Mouse (Mus musculus) heart, embryonic 12.5 days (tissue): ENCODE measurements around the gene Aldh1l1. TPM values are rescaled to one million over a fixed set of nuclear protein-coding genes. Genes with fewer than 3 reads are reported as not detected.

Source experiments
- ATAC-seq: fragments of 200-750 bp; cut with Nextera tagmentation; 2 replicates; pipeline ENCODE4 v1.8.0; 2017; ENCODE audit warnings: moderate TSS enrichment, moderate library complexity; ENCODE audit not compliant: insufficient number of reproducible peaks, low FRiP score
- H3K27ac ChIP-seq: fragments of 300-500 bp; sonication (generic); 2 replicates; pipeline ENCODE4 v1.5.1; 2016; ENCODE audit warnings: mild to moderate bottlenecking, moderate library complexity; ENCODE audit not compliant: poor library complexity, severe bottlenecking
- H3K27me3 ChIP-seq: fragments of 300-500 bp; sonication (generic); replicated peaks from 2 replicates; pipeline ENCODE4 v1.6.1; 2016; ENCODE audit warnings: mild to moderate bottlenecking, moderate library complexity
- H3K36me3 ChIP-seq: fragments of 300-500 bp; sonication (generic); 2 replicates; pipeline ENCODE4 v1.6.1; 2016; ENCODE audit warnings: mild to moderate bottlenecking, moderate library complexity
- H3K4me1 ChIP-seq: fragments of 300-500 bp; sonication (generic); replicated peaks from 2 replicates; pipeline ENCODE4 v1.6.1; 2016; ENCODE audit warnings: mild to moderate bottlenecking
- H3K4me2 ChIP-seq: fragments of 300-500 bp; sonication (generic); 2 replicates; pipeline ENCODE4 v1.6.1; 2016; ENCODE audit warnings: mild to moderate bottlenecking, moderate library complexity
- H3K4me3 ChIP-seq: fragments of 300-500 bp; sonication (generic); 2 replicates; pipeline ENCODE4 v1.5.1; 2016; ENCODE audit warnings: mild to moderate bottlenecking
- H3K9ac ChIP-seq: fragments of 300-500 bp; sonication (generic); 2 replicates; pipeline ENCODE4 v1.6.1; 2016; ENCODE audit warnings: mild to moderate bottlenecking, moderate library complexity
- H3K9me3 ChIP-seq: fragments of 300-500 bp; sonication (generic); replicated peaks from 2 replicates; pipeline ENCODE4 v1.6.1; 2016; ENCODE audit warnings: mild to moderate bottlenecking, moderate library complexity
- WGBS: fragments of 180-500 bp; shearing (Covaris S2); methylation state at CpG from one replicate; pipeline ENCODE4 v1.1.7; 2016; 5-methylcytosine and 5-hydroxymethylcytosine counted together
- polyA plus RNA-seq: library from polyadenylated mRNA; unstranded; fragments of >200 nt; fragmentation: Nextera tagmentation; extraction: Ambion mirVana; gene quantifications from 2 replicates; pipeline ENCODE4 v1.2.1, GENCODE M21; 2016

Aldh1l1 gene
- polyA plus RNA-seq, 1 experiment from 2014 or later: 2.1 TPM

GRCm38 (mm10) chr6:90605298-90605665 lies 119.1 kb downstream of the Aldh1l1 start:
- 0 out of 2 replicates have a peak overlapping the region, but pooled peaks have one; percentile 5 for H3K27ac ChIP-seq
- WGBS: 13% methylated on average over 5 of the region's 5 CpGs
- H3K4me1 ChIP-seq: peaks cover 48% of the 10 kb centered on the region
- peak overlapping the region; percentile 80 for H3K9ac ChIP-seq
- no peaks in the 10 kb centered on the region for H3K36me3 ChIP-seq
- no peaks in the 10 kb centered on the region for H3K9me3 ChIP-seq
- no peaks in the 10 kb centered on the region; the same call in 1 of the 2 replicates for H3K27me3 ChIP-seq
- H3K4me3 ChIP-seq: peak overlapping the region; percentile 66
- ATAC-seq: no peak
- H3K4me2 ChIP-seq: peak overlapping the region; percentile 88

- Histone ChIP-seq H3K36me3 (no peaks in the 10 kb centered on the region), H3K4me2 (no peak overlapping the region), H3K9me3 (no peaks in the 10 kb centered on the region), H3K9ac (no peak overlapping the region), H3K4me1 (peaks cover 37% of the 10 kb centered on the region), H3K27ac (no peak overlapping the region), H3K4me3 (no peak overlapping the region), H3K27me3 (no peaks in the 10 kb centered on the region; the same call in 1 of the 2 replicates)
- no peak for ATAC-seq
- 23% methylated on average over 7 of the region's 7 CpGs for WGBS
These were observed 120.3 kb downstream of the Aldh1l1 start for GRCm38 (mm10) chr6:90606538-90606937.

GRCm38 (mm10) chr6:90607196-90607595 lies 121.0 kb downstream of the Aldh1l1 start:
- Histone ChIP-seq H3K27ac (no peak overlapping the region), H3K4me1 (peaks cover 30% of the 10 kb centered on the region), H3K27me3 (no peaks in the 10 kb centered on the region; the same call in 1 of the 2 replicates), H3K4me2 (no peak overlapping the region), H3K4me3 (no peak overlapping the region), H3K9me3 (no peaks in the 10 kb centered on the region), H3K9ac (no peak overlapping the region), H3K36me3 (no peaks in the 10 kb centered on the region)
- no peak for ATAC-seq
- WGBS: 13% methylated on average over 5 of the region's 5 CpGs

GRCm38 (mm10) chr6:90608186-90608585 lies 122.0 kb downstream of the Aldh1l1 start:
- 53% methylated on average over 6 of the region's 6 CpGs for WGBS
- ATAC-seq: no peak

GRCm38 (mm10) chr6:90610248-90610647 lies 124.0 kb downstream of the Aldh1l1 start:
- H3K27me3 ChIP-seq: no peaks in the 10 kb centered on the region
- no peak overlapping the region for H3K4me3 ChIP-seq
- ATAC-seq: no peak
- 88% methylated on average over 5 of the region's 5 CpGs for WGBS
- H3K27ac ChIP-seq: no peak overlapping the region
- peaks cover 43% of the 10 kb centered on the region for H3K4me1 ChIP-seq
- no peak overlapping the region for H3K4me2 ChIP-seq
- H3K36me3 ChIP-seq: no peaks in the 10 kb centered on the region
- H3K9me3 ChIP-seq: no peaks in the 10 kb centered on the region
- no peak overlapping the region for H3K9ac ChIP-seq

More at GRCm38 (mm10) chr6:90608186-90608585, 122.0 kb downstream of the Aldh1l1 start:
- Histone ChIP-seq H3K9ac (no peak overlapping the region), H3K27me3 (no peaks in the 10 kb centered on the region; the same call in 1 of the 2 replicates), H3K9me3 (no peaks in the 10 kb centered on the region), H3K4me2 (no peak overlapping the region), H3K4me1 (peaks cover 30% of the 10 kb centered on the region), H3K27ac (no peak overlapping the region), H3K36me3 (no peaks in the 10 kb centered on the region), H3K4me3 (no peak overlapping the region)

GRCm38 (mm10) chr6:90613277-90613676 lies 127.0 kb downstream of the Aldh1l1 start:
- Histone ChIP-seq H3K4me2 (no peak overlapping the region), H3K9me3 (no peaks in the 10 kb centered on the region), H3K4me3 (no peak overlapping the region), H3K9ac (no peak overlapping the region), H3K27me3 (no peaks in the 10 kb centered on the region), H3K36me3 (no peaks in the 10 kb centered on the region), H3K4me1 (peaks cover 57% of the 10 kb centered on the region), H3K27ac (no peak overlapping the region)
- 84% methylated on average over 8 of the region's 8 CpGs for WGBS
- no peak for ATAC-seq

- no peaks in the 10 kb centered on the region for H3K36me3 ChIP-seq
- ATAC-seq: no peak
- no peak overlapping the region for H3K4me2 ChIP-seq
- H3K4me1 ChIP-seq: peaks cover 67% of the 10 kb centered on the region
- H3K4me3 ChIP-seq: no peak overlapping the region
- no peaks in the 10 kb centered on the region for H3K27me3 ChIP-seq
- H3K27ac ChIP-seq: peak overlapping the region; percentile 92
- no peak overlapping the region; the same call in 1 of the 2 replicates for H3K9ac ChIP-seq
- H3K9me3 ChIP-seq: no peaks in the 10 kb centered on the region
- 75% methylated on average over 7 of the region's 7 CpGs for WGBS
These were observed 129.1 kb downstream of the Aldh1l1 start for GRCm38 (mm10) chr6:90615362-90615761.

- H3K4me2 ChIP-seq: no peak overlapping the region
- no peaks in the 10 kb centered on the region for H3K27me3 ChIP-seq
- peak overlapping the region; percentile 92 for H3K27ac ChIP-seq
- H3K9ac ChIP-seq: no peak overlapping the region; the same call in 1 of the 2 replicates
- peaks cover 72% of the 10 kb centered on the region for H3K4me1 ChIP-seq
- ATAC-seq: peak; percentile 50; the same call in 1 of the 2 replicates
- WGBS: 48% methylated on average over 6 of the region's 6 CpGs
- no peak overlapping the region for H3K4me3 ChIP-seq
- no peaks in the 10 kb centered on the region for H3K36me3 ChIP-seq
- no peaks in the 10 kb centered on the region for H3K9me3 ChIP-seq
These were observed 129.8 kb downstream of the Aldh1l1 start for GRCm38 (mm10) chr6:90615991-90616390.

GRCm38 (mm10) chr6:90616481-90616880 lies 130.3 kb downstream of the Aldh1l1 start:
- Histone ChIP-seq H3K4me3 (no peak overlapping the region), H3K27ac (peak overlapping the region; percentile 92), H3K4me2 (no peak overlapping the region), H3K36me3 (no peaks in the 10 kb centered on the region), H3K27me3 (no peaks in the 10 kb centered on the region), H3K9ac (no peak overlapping the region), H3K9me3 (no peaks in the 10 kb centered on the region), H3K4me1 (peaks cover 77% of the 10 kb centered on the region)
- WGBS: 73% methylated on average over 6 of the region's 6 CpGs
- no peak for ATAC-seq

GRCm38 (mm10) chr6:90618274-90618673 lies 132.0 kb downstream of the Aldh1l1 start:
- no peaks in the 10 kb centered on the region for H3K27me3 ChIP-seq
- H3K4me2 ChIP-seq: no peak overlapping the region
- H3K36me3 ChIP-seq: no peaks in the 10 kb centered on the region
- H3K27ac ChIP-seq: no peak overlapping the region
- H3K4me3 ChIP-seq: no peak overlapping the region
- no peaks in the 10 kb centered on the region for H3K9me3 ChIP-seq
- WGBS: 47% methylated on average over 4 of the region's 4 CpGs
- H3K9ac ChIP-seq: 0 out of 2 replicates have a peak overlapping the region, but pooled peaks have one; percentile 5
- H3K4me1 ChIP-seq: peaks cover 95% of the 10 kb centered on the region
- ATAC-seq: no peak

- H3K9ac ChIP-seq: peak overlapping the region; percentile 15; the same call in 1 of the 2 replicates
- no peaks in the 10 kb centered on the region for H3K36me3 ChIP-seq
- H3K4me2 ChIP-seq: peak overlapping the region; percentile 21
- H3K9me3 ChIP-seq: no peaks in the 10 kb centered on the region
- WGBS: 45% methylated on average over 19 of the region's 19 CpGs
- no peak overlapping the region for H3K4me3 ChIP-seq
- H3K4me1 ChIP-seq: peaks cover 97% of the 10 kb centered on the region
- H3K27me3 ChIP-seq: no peaks in the 10 kb centered on the region
- peak overlapping the region; percentile 49 for H3K27ac ChIP-seq
- ATAC-seq: peak; percentile 34
These were observed 132.8 kb downstream of the Aldh1l1 start for GRCm38 (mm10) chr6:90618821-90619636.
